Mouse (Mus musculus) embryonic fibroblast, embryonic 13.5 days (primary cell): ENCODE measurements around the gene Rps24.

Experiments
- CTCF ChIP-seq: IDR thresholded peaks from 2 replicates; pipeline ENCODE4 v1.5.1; 2011; ENCODE audit warnings: mild to moderate bottlenecking, control low read depth, low read length, moderate library complexity, borderline replicate concordance; ENCODE audit not compliant: insufficient read depth
- POLR2A ChIP-seq: IDR thresholded peaks from 2 replicates; pipeline ENCODE4 v1.6.1; 2011; ENCODE audit warnings: low read depth, mild to moderate bottlenecking, control low read depth, low read length, moderate library complexity

GRCm38 (mm10) chr14:24493256-24493655 lies 6.3 kb downstream of the Rps24 start:
- no peak for TF ChIP-seq CTCF
- no peak for TF ChIP-seq POLR2A
